Mouse (Mus musculus) heart, adult 8-10 months (tissue): Measurements from ENCODE around the gene Fam241b. TPM values are rescaled to one million over a fixed set of nuclear protein-coding genes. Genes with fewer than 3 reads are reported as not detected.
"Not testable (repeated sequence)": the region's sequence is repeated elsewhere in the genome, so short reads cannot be mapped to it uniquely, and the experiment has no call there.

Source experiments
- DNase-seq: peaks from one replicate; pipeline ENCODE4 v3.0.0; 2022; ENCODE audit warnings: low spot score
- total RNA-seq, 4 experiments: library from RNA; stranded (reverse); gene quantifications; 2 replicates each; pipeline ENCODE4 v1.2.4; 2022

The Fam241b gene
- total RNA-seq, 4 experiments from 2014 or later: 4.1 to 5.5 (median 5.3) TPM

GRCm38 (mm10) chr10:62076248-62077134 is 67.2 kb downstream of the Fam241b start:
- no peak for DNase-seq

- not testable (repeated sequence) for DNase-seq
These were observed 72.4 kb downstream of the Fam241b start for GRCm38 (mm10) chr10:62071346-62071745.

GRCm38 (mm10) chr10:62070636-62071035 is 73.1 kb downstream of the Fam241b start:
- DNase-seq: no peak

- no peak for DNase-seq
These were observed 73.8 kb downstream of the Fam241b start for GRCm38 (mm10) chr10:62069946-62070345.

- no peak for DNase-seq
These were observed 74.3 kb downstream of the Fam241b start for GRCm38 (mm10) chr10:62069398-62069797.

- DNase-seq: peak; percentile 22
These were observed 75.2 kb downstream of the Fam241b start for GRCm38 (mm10) chr10:62068532-62068931.

- DNase-seq: no peak
These were observed 77.5 kb downstream of the Fam241b start for GRCm38 (mm10) chr10:62066213-62066612.

GRCm38 (mm10) chr10:62062786-62063185 is 80.9 kb downstream of the Fam241b start:
- DNase-seq: no peak

GRCm38 (mm10) chr10:62060969-62061678 is 82.6 kb downstream of the Fam241b start:
- DNase-seq: no peak

- no peak for DNase-seq
These were observed 83.4 kb downstream of the Fam241b start for GRCm38 (mm10) chr10:62060224-62060913.

GRCm38 (mm10) chr10:62058508-62059375 is 85.0 kb downstream of the Fam241b start:
- no peak for DNase-seq

Other genes starting within 250 kb of the Fam241b start
- gene Col13a1, start 164.8 kb downstream of the Fam241b start, total RNA-seq: under 1 TPM; 0.49 to 0.72 (median 0.57) TPM
- not detected for gene Neurog3, start 10.8 kb downstream of the Fam241b start, total RNA-seq
- gene Tspan15, start 87.3 kb upstream of the Fam241b start, total RNA-seq: 1 to 10 TPM; 5.6 to 9.2 (median 7.0) TPM
- gene Tacr2, start 108.5 kb upstream of the Fam241b start, total RNA-seq: not detected
- gene Hk1, start 236.0 kb upstream of the Fam241b start, total RNA-seq: 100 to 1,000 TPM in 3 of 4 experiments, 10 to 100 TPM in 1; 87.3 to 137 (median 106) TPM